Mouse (Mus musculus): Measurements from ENCODE around the gene Tra2a.

The Tra2a gene

DNA sequence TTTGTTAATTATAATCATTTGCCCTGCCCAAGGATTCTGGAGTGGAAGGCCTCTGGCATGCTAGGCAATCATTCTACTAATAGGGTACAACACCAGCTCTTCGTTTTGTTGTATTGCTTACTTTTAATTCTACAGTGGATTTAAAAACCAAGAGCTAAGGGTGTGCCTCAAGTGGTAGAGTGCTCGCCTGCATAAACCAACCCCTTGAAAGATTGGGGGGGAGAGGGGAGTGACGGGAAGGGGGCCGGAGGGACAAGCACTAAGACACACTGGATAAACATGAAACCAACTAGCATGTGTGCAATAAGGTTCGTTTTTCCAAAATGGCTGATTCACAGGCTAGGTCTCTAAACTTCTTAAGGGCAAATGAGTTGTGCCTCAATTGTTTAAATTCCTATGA is 52.2 kb downstream of the Tra2a start:
- no peak for ATAC-seq (ENCODE audit: low TSS enrichment)

- ATAC-seq (ENCODE audit: low TSS enrichment), result no peak
Measured at GRCm38 (mm10) chr6:49209881-49210854, 53.7 kb downstream of the Tra2a start.

GRCm38 (mm10) chr6:49208935-49209334 is 54.9 kb downstream of the Tra2a start:
- ATAC-seq (ENCODE audit: low TSS enrichment), result peak; percentile 77; the same call in 1 of the 2 replicates

- no peak for ATAC-seq (ENCODE audit: low TSS enrichment)
Measured at GRCm38 (mm10) chr6:49208297-49208930, 55.4 kb downstream of the Tra2a start.

- no peak for ATAC-seq (ENCODE audit: low TSS enrichment)
Measured at GRCm38 (mm10) chr6:49206416-49206815, 57.4 kb downstream of the Tra2a start.

- ATAC-seq (ENCODE audit: low TSS enrichment), result no peak
Measured at GRCm38 (mm10) chr6:49195188-49195587, 68.6 kb downstream of the Tra2a start.

DNA sequence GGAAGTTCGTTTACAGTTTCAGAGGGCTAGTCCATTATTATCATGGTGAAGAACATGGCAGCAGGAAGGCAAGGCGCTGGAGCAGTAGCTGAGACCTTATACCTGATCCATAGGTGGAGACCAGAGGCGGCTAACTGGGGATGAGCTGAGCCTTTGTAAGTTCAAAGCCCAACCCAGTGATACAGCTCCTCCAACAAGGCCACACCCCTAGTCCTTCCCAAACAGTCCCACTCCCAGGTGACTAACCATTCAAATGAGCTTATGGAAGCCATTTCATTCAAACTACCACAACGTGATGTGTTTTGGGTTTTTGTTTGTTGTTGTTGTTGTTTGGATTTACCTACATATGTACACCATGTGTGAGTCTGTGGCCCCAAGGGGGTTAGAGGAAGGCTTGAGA is 69.3 kb downstream of the Tra2a start:
- no peak for ATAC-seq (ENCODE audit: low TSS enrichment)
